Mouse (Mus musculus) erythroblast, embryonic 14.5 days (primary cell): Measurements from ENCODE around the gene Zfp52.

Source experiments
- GATA1 ChIP-seq: IDR thresholded peaks from 2 replicates; pipeline ENCODE4 v1.6.1; 2012; ENCODE audit warnings: low read length, inconsistent platforms, mixed read lengths
- TAL1 ChIP-seq: IDR thresholded peaks from 3 replicates; pipeline ENCODE4 v1.6.1; 2012; ENCODE audit warnings: low read length, inconsistent platforms, mixed read lengths

- TF ChIP-seq GATA1 (no peak), TAL1 (no peak)
Measured at GRCm38 (mm10) chr17:21530645-21531330, 4.6 kb upstream of the Zfp52 start.
